Mouse (Mus musculus) inflammation-experienced regulatory T-cells, adult 16 weeks (primary cell): ENCODE data around the gene Kdm6b. TPM values are rescaled to one million over a fixed set of nuclear protein-coding genes. Genes with fewer than 3 reads are reported as not detected.

ENCODE experiments used
- polyA plus RNA-seq: library from polyadenylated mRNA; unstranded; fragments of 100-300 nt; shearing (Covaris generic); gene quantifications from one replicate; pipeline ENCODE4 v1.2.1, GENCODE M21; 2017

Kdm6b gene
- polyA plus RNA-seq: 4.5 TPM

DNA sequence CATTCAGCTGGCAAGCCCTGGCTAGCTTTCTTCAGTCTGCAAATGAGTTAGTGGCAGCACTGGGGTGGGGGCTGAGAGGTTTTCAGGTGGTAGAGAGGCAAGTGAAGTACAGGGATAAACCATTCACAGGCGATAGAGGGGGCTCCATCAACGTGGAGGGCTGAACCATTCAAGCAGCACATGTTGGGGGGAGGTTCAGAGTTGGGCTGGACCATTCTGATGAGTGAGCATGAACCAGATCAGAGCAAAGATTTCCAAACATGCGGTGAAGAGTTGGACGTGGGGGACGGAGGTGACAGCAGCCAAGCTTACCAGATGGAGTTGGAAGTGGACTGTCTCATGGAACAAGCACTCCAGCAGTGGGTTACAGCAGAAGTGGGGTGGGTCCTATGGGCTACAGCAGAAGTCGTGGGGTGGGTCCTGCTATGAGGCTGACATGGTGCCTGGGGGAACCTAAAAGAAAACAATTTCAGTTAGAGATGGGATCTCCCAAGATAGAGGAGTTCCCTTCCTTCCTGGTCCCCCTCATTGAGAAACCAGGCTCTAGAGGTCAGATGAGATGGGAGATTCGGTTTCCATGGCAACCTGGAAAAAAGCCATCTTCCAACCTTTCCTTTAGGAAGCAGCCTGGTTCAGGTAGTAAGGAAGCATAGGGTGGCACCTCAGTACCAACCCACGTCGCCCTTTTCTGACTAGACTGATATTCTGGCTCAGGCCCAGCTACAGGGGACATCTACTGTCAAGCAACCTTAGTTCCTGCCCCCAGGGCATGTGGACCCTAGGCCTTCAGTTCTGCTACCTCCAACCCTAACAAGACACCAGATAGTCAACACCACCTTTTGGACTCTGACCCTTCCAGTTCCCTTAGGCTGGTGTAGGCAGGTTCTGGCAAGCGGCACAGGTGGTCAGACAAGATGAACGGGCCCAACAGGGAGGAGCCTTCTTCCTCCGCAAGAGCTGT is at the start of gene Kdm6b:
Gene Kdm6b (minus strand): TSS at position 455 of the 961 bp plus-strand sequence.

DNA sequence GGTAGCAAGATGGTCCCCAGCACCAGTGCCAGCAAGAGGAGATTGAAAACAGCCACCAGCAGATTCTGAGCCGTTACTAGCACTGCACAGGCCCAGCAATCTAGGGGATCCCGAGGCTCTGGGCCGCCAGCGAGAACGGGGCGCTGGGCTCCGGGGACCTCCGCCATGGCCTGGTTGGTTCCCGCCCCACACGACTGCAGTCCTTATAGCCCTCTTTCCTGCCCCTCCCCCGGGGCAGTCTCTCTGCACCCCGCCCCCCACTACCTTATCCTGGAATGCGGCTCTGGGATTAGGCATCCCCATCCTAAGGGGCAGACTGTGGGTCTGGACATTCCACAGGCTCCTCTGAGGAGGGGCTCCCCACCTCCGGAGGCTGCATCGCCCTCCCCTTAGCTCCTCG is 15.4 kb downstream of the Kdm6b start, which contains the start of gene Tmem88:
Gene Tmem88 (minus strand): TSS at position 176 of the 400 bp plus-strand sequence.

DNA sequence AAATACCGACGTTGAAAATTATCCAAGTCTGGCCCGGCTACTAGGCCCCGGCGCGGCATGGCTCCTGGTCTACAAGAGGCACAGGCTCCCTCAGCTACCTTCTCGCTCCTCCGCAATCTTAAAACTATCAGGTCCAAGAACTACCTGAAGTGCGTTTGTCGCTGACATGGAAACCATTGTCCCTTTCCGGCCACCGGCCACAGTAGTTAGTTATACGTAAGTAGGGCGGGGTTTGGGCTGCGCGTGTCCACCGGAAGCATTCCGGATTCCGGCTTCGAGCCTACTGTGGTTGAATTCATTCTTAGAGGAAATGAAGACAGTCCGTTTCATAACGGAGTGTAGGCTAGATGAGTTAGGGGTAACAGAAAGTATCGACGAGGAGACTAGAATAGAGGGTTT is 18.2 kb downstream of the Kdm6b start, which contains the start of the genes Naa38 and Cyb5d1:
Gene Naa38 (plus strand): TSS at position 253 of the 399 bp plus-strand sequence.
Gene Cyb5d1 (minus strand): TSS at position 397 of the 399 bp plus-strand sequence.

DNA sequence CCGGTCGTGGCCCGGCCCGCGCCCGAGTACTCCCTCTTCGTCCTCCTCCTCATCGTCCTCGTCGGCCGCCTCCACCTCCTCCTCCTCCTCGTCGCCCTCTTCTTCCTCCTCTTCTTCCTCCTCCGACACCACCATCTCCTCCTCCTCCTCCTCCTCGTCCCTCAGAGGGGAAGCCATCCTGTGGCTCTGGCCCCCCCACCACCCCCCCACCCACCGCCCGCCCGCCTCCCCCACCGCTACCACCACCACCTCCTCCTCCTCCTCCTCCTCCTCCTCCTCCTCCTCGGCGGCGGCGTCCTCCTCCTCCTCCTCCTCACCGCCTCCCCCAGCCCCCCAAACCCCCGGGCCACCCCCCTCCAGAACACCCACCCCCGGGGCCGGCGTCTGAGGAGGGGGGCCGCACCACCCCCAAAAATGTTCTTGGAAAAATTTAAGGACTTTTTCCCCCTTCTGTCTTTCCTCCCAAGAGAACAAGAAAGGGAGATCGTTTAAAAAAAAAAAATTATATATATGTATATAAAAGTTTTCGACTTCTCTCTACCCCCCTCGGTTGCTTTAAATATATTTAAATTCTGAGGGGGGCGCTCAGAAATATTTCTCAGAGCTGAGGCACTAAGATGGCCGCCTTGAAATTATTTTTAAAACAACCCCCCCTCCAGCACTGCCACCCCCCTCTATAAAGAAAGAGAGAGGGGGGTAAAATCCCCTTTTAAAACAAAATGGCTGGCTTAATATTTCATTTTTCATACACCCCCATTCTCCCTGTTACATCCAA is 44.1 kb downstream of the Kdm6b start, which contains the start of gene Chd3:
Gene Chd3 (minus strand): TSS at position 192 of the 775 bp plus-strand sequence.

Other genes with a start within 250 kb of the Kdm6b start
- 13.7 TPM for gene Alox8, start 215.8 kb downstream of the Kdm6b start, polyA plus RNA-seq
- 0.12 TPM for gene Gucy2e, start 176.6 kb downstream of the Kdm6b start, polyA plus RNA-seq
- 15.9 TPM for gene Cntrob, start 89.9 kb downstream of the Kdm6b start, polyA plus RNA-seq
- gene Trappc1, start 89.7 kb downstream of the Kdm6b start, polyA plus RNA-seq: 106 TPM
- gene Kcnab3, start 87.4 kb downstream of the Kdm6b start, polyA plus RNA-seq: 2.9 TPM
- 5.1 TPM for gene Rnf227, start 73.2 kb downstream of the Kdm6b start, polyA plus RNA-seq
- 111 TPM for gene Chd3, start 44.3 kb downstream of the Kdm6b start, polyA plus RNA-seq
- 125 TPM for gene Naa38, start 18.2 kb downstream of the Kdm6b start, polyA plus RNA-seq
- gene Cyb5d1, start 18.0 kb downstream of the Kdm6b start, polyA plus RNA-seq: 37.6 TPM
- gene Tmem88, start 15.4 kb downstream of the Kdm6b start, polyA plus RNA-seq: 0.63 TPM
- not detected for gene Dnah2, start 135.4 kb upstream of the Kdm6b start, polyA plus RNA-seq
- 0.27 TPM for gene Efnb3, start 146.5 kb upstream of the Kdm6b start, polyA plus RNA-seq
- gene Wrap53, start 166.6 kb upstream of the Kdm6b start, polyA plus RNA-seq: 32.4 TPM
- gene Trp53, start 166.7 kb upstream of the Kdm6b start, polyA plus RNA-seq: 242 TPM
- 0.20 TPM for gene Atp1b2, start 192.3 kb upstream of the Kdm6b start, polyA plus RNA-seq
- gene Shbg, start 204.2 kb upstream of the Kdm6b start, polyA plus RNA-seq: not detected
- gene Sat2, start 208.3 kb upstream of the Kdm6b start, polyA plus RNA-seq: not detected
- gene Fxr2, start 219.3 kb upstream of the Kdm6b start, polyA plus RNA-seq: 11.9 TPM
- not detected for gene Sox15, start 241.6 kb upstream of the Kdm6b start, polyA plus RNA-seq
- 56.1 TPM for gene Mpdu1, start 249.0 kb upstream of the Kdm6b start, polyA plus RNA-seq